In the genomic region with DNA sequence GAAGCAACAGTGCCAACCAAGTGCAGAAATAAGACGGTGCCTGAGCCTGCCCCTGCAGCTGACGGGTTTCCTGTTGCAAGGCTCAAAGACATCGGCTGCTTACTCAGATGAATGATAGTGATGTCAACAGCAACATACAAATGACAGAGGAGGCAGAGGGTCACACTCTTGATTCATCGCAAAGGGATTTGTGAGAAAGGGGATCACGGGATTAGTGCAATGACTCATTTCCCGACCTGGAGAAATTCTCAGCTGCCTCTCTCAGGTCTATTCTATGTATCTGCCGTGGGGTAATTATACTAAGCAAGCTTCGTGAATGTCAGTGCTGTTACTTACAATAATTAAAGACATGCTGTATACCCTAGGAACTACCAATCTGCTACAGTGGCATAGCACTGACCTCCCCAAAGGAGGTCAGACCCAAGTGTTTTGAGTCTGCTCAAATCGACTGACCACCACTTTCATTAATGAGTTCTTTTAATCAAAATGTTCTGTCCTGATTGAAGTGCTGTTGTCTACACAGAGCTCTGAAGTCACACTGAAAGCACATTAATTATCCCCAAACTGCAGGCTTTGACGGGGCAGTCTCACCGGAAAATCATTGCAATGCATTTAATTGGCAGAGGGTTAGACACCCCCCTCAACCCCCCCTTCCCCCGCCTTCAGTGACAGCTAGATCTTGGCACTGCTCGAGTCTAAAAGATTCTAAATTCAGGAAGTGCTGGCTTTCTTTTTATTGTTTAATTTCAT, we compare ENCODE assay signal across 8 mouse cellular contexts.
DNase-seq lines count a peak whose midpoint lies in the region; ATAC-seq and TF ChIP-seq lines count a peak whose summit lies in the region.

No protein-coding gene starts in this region.

- peaks cover 6% of the 10 kb centered on the region for H3K36me3 ChIP-seq in heart, adult 2 months (ENCODE audit: control insufficient read depth, insufficient read depth, low read length)
- H3K36me3 ChIP-seq in embryonic facial prominence, embryonic 15.5 days = no peaks in the 10 kb centered on the region

- no peaks in the 10 kb centered on the region for H3K27me3 ChIP-seq in heart, adult 2 months (ENCODE audit: control insufficient read depth, insufficient read depth, low read length)
- no peaks in the 10 kb centered on the region for H3K27me3 ChIP-seq in embryonic facial prominence, embryonic 15.5 days
- H3K27me3 ChIP-seq in cerebellum, adult 2 months (ENCODE audit: control insufficient read depth, insufficient read depth, low read length) = no peaks in the 10 kb centered on the region

- peaks cover 8% of the 10 kb centered on the region for H3K4me1 ChIP-seq in heart, adult 2 months (ENCODE audit: control insufficient read depth, insufficient read depth, low read length)
- peaks cover 10% of the 10 kb centered on the region for H3K4me1 ChIP-seq in embryonic facial prominence, embryonic 15.5 days
- H3K4me1 ChIP-seq in cerebellum, adult 2 months (ENCODE audit: control insufficient read depth, insufficient read depth, low read length) = 0 out of 2 replicates have a peak, but pooled peaks cover 2% of the 10 kb centered on the region

- H3K4me3 ChIP-seq in heart, adult 2 months = peak overlapping the region; percentile 3; the same call in 1 of the 2 replicates
- H3K4me3 ChIP-seq in embryonic facial prominence, embryonic 15.5 days (replicated peaks) = no peak overlapping the region
- no peak overlapping the region for H3K4me3 ChIP-seq in cerebellum, adult 2 months (replicated peaks; ENCODE audit: insufficient read depth, low read depth, low read length)

- no peak overlapping the region for H3K27ac ChIP-seq in heart, adult 2 months
- H3K27ac ChIP-seq in embryonic facial prominence, embryonic 15.5 days (replicated peaks) = no peak overlapping the region
- no peak overlapping the region for H3K27ac ChIP-seq in cerebellum, adult 2 months (ENCODE audit: insufficient read depth, low read length)

- 0 out of 2 replicates have a peak overlapping the region, but pooled peaks have one; percentile 0 for H3K4me2 ChIP-seq in embryonic facial prominence, embryonic 15.5 days (replicated peaks)

- TF ChIP-seq EP300 in heart, adult 2 months (IDR thresholded peaks at IDR 0.05; ENCODE audit: insufficient read depth, low read depth, low read length) = no peak

- WGBS in heart, adult 2 months = 13% methylated on average over 13 of the region's 13 CpGs
- WGBS in embryonic facial prominence, embryonic 15.5 days = 16% methylated on average over 13 of the region's 13 CpGs
- 46% methylated on average over 13 of the region's 13 CpGs for whole genome bisulfite sequencing in cerebellum, adult 2 months

- no peaks in the 10 kb centered on the region for H3K79me2 ChIP-seq in heart, adult 2 months (replicated peaks; ENCODE audit: control insufficient read depth, insufficient read depth, low read length)

- no peak for ATAC-seq in embryonic facial prominence, embryonic 15.5 days (ENCODE audit: insufficient number of reproducible peaks, low FRiP score, low TSS enrichment, low read depth)

- intact Hi-C loops in heart, adult 2 months (cut with DNase I) = loop anchor here (5.0 kb wide), 1 partner anchor 37 kb away; no protein-coding TSS in a partner anchor
- intact Hi-C loops in heart, postnatal 14 days (cut with DNase I) = loop anchor here (5.0 kb wide), 1 partner anchor 37 kb away; no protein-coding TSS in a partner anchor
- intact Hi-C loops in left cerebral cortex, postnatal 14 days (cut with DNase I) = no loop called here

- TF ChIP-seq CTCF in heart, adult 2 months (IDR thresholded peaks at IDR 0.05) = no peak
- no peak for TF ChIP-seq CTCF in cerebellum, adult 2 months (IDR thresholded peaks at IDR 0.05; ENCODE audit: borderline replicate concordance, insufficient read depth, low read depth, low read length)

- peak overlapping the region; percentile 50; the same call in 1 of the 2 replicates for H3K9ac ChIP-seq in heart, adult 2 months (ENCODE audit: low read depth, low read length)
- H3K9ac ChIP-seq in embryonic facial prominence, embryonic 15.5 days = no peak overlapping the region

- no peaks in the 10 kb centered on the region for H3K9me3 ChIP-seq in embryonic facial prominence, embryonic 15.5 days (replicated peaks)

- DNase-seq in heart, adult 2 months = no peak
- no peak for DNase-seq in heart, postnatal 14 days
- peak; percentile 38 for DNase-seq in CD4-positive helper T cell, adult 2 months (ENCODE audit: low read depth, low spot score)
- peak; percentile 20 for DNase-seq in lung, postnatal 14 days
- no peak for DNase-seq in cerebellum, postnatal 36 days
- no peak for DNase-seq in cerebellum, adult 2 months
- no peak for DNase-seq in left cerebral cortex, postnatal 14 days (ENCODE audit: low spot score in 2 of 2)

- TF ChIP-seq POLR2A in heart, adult 2 months (IDR thresholded peaks at IDR 0.05; ENCODE audit: insufficient read depth, low read depth, low read length) = no peak
- TF ChIP-seq POLR2A in cerebellum, adult 2 months (IDR thresholded peaks at IDR 0.05; ENCODE audit: borderline replicate concordance, insufficient read depth, low read length) = no peak

Comparison
In these comparisons a context has a peak if more than half of its experiments do, and no peak if none do; other contexts are left out.
1. DNase-seq: peak in CD4-positive helper T cell, adult 2 months (single experiment) and lung, postnatal 14 days (single experiment); none in heart, adult 2 months (0 of 2), heart, postnatal 14 days (0 of 2), cerebellum, postnatal 36 days (0 of 2), cerebellum, adult 2 months (0 of 2) and left cerebral cortex, postnatal 14 days (0 of 2).